Mouse (Mus musculus): ENCODE measurements around the gene Rex1bd.

Gene Rex1bd

GRCm38 (mm10) chr8:70503062-70503750 lies 3.3 kb downstream of the Rex1bd start:
- peak; percentile 58 to 86 for DNase-seq (ENCODE audit: inconsistent age in 2 of 2, low spot score in 1 of 2)

DNA sequence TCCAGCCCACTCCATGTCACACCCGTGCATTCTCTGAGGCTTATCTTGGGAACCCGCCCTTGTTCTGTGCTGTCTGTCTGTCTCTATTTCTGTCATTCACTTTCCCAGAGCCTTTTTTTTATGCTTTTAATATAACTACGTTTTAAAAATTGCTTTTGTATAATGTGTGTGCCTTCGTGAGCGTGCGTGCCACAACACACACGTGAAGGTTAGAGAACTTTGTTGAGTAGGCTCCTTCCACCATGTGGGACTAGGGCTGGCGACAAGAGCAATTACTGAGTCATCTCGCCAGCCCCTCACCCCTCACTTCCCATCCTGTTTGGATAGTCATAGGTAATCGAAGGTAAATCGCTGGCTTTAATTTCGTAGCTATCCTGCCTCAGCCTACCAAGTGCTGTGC lies 4.0 kb downstream of the Rex1bd start:
- DNase-seq (ENCODE audit: inconsistent age in 2 of 2, low spot score in 1 of 2), result no peak

DNA sequence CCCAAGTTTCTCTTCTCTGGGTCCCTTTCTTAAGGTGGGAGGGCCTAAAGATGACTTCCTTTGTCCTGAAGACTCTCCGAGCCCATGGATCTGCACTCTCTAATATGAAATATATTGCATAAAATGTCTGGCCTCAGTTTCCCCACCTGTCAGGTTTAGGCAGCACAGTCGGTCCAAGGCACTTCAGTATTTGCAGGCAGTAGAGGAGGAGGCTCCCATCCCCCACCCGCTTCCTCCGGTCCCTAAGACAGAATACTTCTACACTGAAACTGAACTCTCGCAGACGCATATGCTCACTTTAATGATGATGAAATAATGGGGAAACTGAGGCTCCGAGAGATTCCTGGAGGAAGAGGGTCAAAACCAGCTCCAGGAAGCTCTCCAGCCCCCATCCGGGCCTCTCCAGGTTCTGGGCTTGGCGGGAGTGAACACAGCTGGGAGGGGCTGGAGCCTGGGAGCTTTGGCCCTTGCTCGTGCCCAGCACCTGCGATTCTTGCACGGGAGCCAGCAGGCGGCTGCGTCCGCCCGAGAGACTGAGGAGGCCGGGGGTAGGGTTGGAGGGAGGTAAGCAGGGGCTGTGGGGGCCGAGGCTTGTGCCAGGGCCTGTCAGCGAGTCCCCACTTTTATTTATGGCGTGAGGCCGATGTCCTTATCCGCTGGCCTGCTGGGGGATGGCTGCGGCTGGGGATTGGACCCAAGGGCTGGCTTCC lies 4.6 kb downstream of the Rex1bd start:
- DNase-seq (ENCODE audit: inconsistent age in 2 of 2, low spot score in 1 of 2), result no peak

DNA sequence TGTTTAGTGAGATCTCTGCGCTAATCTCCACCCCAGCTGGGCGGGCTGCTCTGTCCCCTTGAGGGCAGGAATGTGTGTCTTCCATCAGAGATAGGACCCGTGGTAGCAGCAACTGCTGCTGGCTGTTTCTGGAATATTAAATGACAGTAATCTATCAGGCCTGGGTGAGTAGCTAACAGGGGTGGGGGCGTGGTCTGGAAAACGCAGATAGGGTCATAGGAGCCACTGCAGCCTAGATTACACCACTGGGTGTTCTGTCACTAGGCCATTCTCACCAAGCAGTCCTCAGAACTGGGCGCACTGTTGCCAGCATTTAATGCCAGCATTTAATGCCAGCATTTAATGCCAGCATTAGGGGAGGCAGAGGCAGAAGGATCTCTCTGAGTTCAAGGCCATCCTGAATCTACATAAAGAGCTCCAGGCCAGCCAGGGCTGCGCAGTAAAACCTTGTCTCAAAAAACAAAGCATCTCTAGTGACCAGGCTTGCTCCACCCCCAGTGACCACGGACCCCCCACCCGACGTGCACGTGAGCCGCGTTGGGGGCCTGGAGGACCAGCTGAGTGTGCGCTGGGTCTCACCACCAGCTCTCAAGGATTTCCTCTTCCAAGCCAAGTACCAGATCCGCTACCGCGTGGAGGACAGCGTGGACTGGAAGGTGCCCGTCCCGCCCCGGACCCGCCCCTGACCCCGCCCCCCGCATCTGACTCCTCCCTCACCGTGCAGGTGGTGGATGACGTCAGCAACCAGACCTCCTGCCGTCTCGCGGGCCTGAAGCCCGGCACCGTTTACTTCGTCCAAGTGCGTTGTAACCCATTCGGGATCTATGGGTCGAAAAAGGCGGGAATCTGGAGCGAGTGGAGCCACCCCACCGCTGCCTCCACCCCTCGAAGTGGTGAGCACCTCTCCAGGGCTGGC lies 5.9 kb downstream of the Rex1bd start:
- no peak for DNase-seq (ENCODE audit: inconsistent age in 2 of 2, low spot score in 1 of 2)

- DNase-seq (ENCODE audit: inconsistent age in 2 of 2, low spot score in 1 of 2), result peak in 1 of 2 experiments; percentile 59
These were observed 10.8 kb downstream of the Rex1bd start for GRCm38 (mm10) chr8:70495771-70496062.

GRCm38 (mm10) chr8:70495001-70495770 lies 11.4 kb downstream of the Rex1bd start:
- no peak for DNase-seq (ENCODE audit: inconsistent age in 2 of 2, low spot score in 1 of 2)

DNA sequence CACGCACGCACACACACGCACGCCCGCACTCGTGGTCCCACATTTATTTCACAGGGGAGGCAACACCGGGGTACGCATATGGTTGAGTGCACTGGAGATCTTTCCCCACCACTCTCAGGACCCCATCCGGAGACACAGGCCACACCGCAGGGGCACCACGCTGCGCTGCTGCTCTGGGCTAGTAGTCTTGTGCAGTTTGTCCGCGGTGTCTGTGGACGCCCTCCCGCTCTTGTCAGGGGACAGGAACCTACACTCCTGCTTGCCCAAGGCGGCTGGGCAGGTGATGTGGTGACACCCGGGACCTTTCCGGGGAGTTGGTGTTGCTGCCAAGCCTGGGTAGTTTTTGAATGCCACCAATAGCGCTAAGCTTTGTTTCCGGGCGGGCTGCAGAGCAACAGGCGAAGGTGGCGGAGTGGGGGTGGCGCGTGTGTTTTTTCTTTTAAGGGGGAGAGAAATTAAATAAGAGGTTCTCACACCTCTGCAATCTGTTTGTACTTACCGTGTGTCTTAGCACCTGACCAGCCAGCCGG lies 12.1 kb downstream of the Rex1bd start:
- DNase-seq (ENCODE audit: inconsistent age in 2 of 2, low spot score in 1 of 2), result no peak

DNA sequence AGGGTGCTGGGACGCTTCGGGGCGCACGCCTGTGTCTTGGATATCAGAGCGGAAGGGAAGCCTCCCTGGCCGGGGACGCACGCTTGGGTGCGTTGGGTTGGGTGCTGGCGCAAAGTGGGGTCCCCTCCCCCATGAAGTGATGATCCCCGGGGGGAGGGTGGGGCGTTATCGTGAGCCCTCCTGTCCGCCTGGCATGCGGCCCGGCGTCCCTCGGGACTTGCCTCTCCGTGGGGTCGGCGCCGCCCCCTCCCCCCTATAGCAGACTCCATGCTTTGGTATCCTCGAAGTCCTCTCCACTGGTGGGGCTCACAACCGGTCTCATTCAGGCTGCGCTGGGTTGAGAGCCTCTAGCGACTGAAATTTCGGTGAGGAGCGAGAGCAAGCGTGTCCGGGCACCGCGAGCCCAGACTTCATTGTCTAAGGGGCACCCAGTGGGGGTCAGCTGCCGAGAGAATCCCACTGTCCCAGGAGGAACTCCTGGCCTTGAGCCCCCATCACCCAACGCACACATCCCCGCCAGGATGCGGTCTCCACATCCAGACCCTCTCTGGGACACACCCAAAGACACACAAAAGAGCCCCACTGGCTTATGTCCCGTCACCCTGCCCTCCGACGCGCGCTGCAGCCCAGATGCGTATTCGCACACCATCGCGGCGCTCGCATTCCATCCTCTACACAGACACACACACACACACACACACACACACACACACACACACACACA lies 12.7 kb downstream of the Rex1bd start:
- no peak for DNase-seq (ENCODE audit: inconsistent age in 2 of 2, low spot score in 1 of 2)

DNA sequence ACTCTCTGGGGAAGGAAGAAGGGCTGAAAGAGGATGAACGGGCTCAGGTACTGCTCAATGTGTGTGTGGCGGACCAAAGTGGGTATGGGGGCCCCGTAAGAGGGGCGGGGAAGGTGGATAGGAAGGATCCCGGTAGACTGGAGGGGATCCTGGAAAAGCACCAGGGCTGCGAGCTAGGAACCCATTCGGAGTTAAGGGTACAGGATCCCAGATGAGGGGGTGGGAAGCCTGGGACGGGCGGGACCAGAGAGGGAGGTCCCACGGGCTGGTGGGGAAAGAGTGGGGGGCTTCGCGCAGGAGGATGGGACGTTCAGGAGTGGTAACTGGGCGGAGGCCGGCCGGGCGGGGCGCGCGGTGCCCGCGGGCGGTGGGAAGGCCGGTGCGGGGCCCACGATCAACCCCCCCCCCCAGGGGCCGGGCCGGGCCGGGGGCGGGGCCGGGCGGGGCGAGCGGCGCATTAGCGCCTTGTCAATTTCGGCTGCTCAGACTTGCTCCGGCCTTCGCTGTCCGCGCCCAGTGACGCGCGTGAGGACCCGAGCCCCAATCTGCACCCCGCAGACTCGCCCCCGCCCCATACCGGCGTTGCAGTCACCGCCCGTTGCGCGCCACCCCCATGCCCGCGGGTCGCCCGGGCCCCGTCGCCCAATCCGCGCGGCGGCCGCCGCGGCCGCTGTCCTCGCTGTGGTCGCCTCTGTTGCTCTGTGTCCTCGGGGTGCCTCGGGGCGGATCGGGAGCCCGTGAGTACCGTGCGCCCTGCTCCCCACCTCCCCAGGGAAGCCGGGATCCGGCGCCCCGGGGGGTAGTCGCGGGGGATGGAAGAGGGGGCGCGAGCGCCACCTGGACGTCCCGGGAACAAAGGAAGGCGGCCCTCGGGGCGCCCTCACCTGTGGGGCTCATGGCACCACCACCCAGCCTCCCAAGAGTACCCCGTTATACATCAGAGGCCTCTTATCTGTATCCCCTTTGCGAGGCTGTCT lies 13.6 kb downstream of the Rex1bd start, which contains the start of gene Crlf1:
TSS of gene Crlf1 (plus strand) at position 495 of the 977 bp plus-strand sequence.
- DNase-seq (ENCODE audit: inconsistent age in 2 of 2, low spot score in 1 of 2), result peak in 1 of 2 experiments; percentile 59

GRCm38 (mm10) chr8:70490880-70491495 lies 15.6 kb downstream of the Rex1bd start:
- DNase-seq (ENCODE audit: inconsistent age in 2 of 2, low spot score in 1 of 2), result no peak

GRCm38 (mm10) chr8:70490061-70490879 lies 16.3 kb downstream of the Rex1bd start:
- DNase-seq (ENCODE audit: inconsistent age in 2 of 2, low spot score in 1 of 2), result no peak

- no peak for DNase-seq (ENCODE audit: inconsistent age in 2 of 2, low spot score in 1 of 2)
These were observed 17.0 kb downstream of the Rex1bd start for GRCm38 (mm10) chr8:70489576-70489975.

DNA sequence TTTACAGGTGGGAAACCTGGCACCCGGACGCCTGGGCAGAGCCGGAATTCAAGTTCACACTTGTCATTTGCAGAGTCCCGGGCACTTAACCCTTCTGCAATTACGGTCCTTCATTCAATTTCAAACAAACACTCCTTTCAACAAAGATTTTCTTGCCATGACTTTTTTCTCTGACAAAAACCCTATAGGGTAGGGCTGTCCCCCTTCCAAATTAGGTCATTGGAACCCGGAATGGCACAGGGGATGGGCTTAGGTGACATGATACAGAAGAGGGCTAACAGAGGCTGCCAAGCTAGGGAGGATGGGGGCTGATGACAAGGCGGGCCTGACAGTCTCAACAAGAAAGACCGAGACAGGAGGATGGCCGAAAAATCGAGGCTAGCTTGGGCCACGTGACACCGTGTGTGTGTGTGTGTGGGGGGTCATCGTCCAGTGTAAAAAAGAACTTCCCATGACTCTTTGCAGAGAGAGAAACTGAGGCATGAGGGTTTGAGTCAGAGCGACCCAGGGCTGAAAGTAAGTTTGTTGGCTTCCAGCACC lies 17.6 kb downstream of the Rex1bd start:
- no peak for DNase-seq (ENCODE audit: inconsistent age in 2 of 2, low spot score in 1 of 2)

DNA sequence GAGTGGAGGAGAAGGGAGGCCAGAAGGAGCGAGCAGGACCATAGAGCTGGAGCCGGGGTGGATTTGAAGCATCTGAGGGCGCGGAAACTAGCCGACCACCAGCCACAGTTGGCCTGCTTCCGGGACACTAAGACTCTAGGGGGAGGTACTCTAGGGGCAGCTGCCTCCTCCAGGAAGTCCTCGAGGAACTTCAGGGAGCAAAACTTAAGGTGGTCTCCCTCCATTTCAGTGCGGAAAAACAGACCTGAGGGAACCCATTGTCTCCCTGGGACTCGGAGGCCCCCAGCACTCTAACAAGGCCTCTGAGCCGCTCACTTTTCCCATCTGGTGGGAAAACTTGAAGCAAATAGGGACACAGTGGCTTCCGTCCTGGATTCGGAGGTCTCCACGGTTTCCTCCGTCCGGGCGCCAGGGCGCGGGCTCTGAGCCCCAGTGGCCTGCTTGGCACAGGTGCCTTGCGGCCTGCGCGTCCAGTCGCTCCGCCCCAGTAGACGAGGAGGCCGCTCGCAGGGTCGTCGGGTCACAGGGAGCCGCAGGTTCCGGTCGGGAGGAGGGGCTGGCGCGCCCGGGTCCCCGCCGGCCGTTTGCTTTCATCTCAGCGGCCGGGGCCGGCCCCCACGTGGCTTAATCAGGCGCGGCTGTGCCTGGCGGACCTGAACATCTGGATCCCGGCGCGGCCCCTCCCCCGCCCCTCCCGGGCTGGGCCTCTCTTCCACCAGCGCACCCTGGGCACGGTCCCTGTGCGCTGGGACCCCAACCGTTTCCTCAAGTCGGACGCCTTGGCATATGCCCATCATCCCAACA lies 18.4 kb downstream of the Rex1bd start:
- DNase-seq (ENCODE audit: inconsistent age in 2 of 2, low spot score in 1 of 2), result peak in 1 of 2 experiments; percentile 49

- DNase-seq (ENCODE audit: inconsistent age in 2 of 2, low spot score in 1 of 2), result no peak
These were observed 19.5 kb downstream of the Rex1bd start, which contains the start of gene Tmem59l for GRCm38 (mm10) chr8:70486941-70487520. Gene Tmem59l (minus strand): TSS chr8:70487358.

DNA sequence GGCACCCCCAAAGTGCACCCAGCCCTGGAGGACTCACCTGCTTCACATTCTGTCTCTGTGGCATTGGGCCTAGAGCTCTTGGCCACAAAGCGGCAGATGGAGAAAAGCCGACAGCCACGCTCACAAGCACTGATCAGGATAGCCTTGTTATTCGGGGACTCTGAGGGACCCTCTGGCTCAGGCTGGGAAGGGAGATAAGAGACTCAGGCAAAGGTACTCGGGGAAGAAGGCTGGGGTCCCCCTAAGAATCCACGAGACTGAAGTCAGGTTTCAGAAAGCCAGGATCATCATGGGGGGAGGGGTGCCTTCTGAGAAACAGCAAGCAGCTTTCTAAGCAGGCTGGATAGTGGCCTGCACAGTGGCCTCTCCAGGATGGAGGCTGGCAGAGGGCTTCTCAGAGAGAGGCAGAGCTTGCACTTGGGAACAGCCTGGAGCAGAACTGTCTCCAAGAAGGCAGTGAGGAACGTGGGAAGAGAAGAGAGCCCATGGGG lies 20.3 kb downstream of the Rex1bd start:
- no peak for DNase-seq (ENCODE audit: inconsistent age in 2 of 2, low spot score in 1 of 2)
